Mouse (Mus musculus): ENCODE results near the gene Adcy1. TPM values are rescaled to one million over a fixed set of nuclear protein-coding genes. Genes with fewer than 3 reads are reported as not detected.

Gene Adcy1
- polyA plus RNA-seq, 1 experiment: 2.2 TPM

- Histone ChIP-seq H3K4me3 (ENCODE audit: insufficient read depth, low read length) (no peak within 1 kb of the TSS), H3K27ac (ENCODE audit: insufficient read depth, low read length) (no peak within 1 kb of the TSS), H3K4me1 (ENCODE audit: control insufficient read depth, insufficient read depth, low read length) (no peaks in the 10 kb centered on the region)
- TF ChIP-seq POLR2A (IDR thresholded peaks at IDR 0.05; ENCODE audit: low read depth, low read length) (no peak), CTCF (IDR thresholded peaks at IDR 0.05; ENCODE audit: borderline replicate concordance, insufficient read depth, low read length) (no peak)
Measured at GRCm38 (mm10) chr11:7188469-7188868, 125.2 kb downstream of the Adcy1 start, which contains the start of gene Gm11985. Gene Gm11985 (minus strand): TSS chr11:7188569.

- Histone ChIP-seq H3K4me3 (ENCODE audit: insufficient read depth, low read length) (no peak overlapping the region), H3K27ac (ENCODE audit: insufficient read depth, low read length) (no peak overlapping the region), H3K4me1 (ENCODE audit: control insufficient read depth, insufficient read depth, low read length) (no peaks in the 10 kb centered on the region)
- TF ChIP-seq POLR2A (IDR thresholded peaks at IDR 0.05; ENCODE audit: low read depth, low read length) (no peak), CTCF (IDR thresholded peaks at IDR 0.05; ENCODE audit: borderline replicate concordance, insufficient read depth, low read length) (no peak)
Measured at GRCm38 (mm10) chr11:7192710-7193109, 129.4 kb downstream of the Adcy1 start.

GRCm38 (mm10) chr11:7193134-7193533, 129.8 kb downstream of the Adcy1 start:
- TF ChIP-seq POLR2A (IDR thresholded peaks at IDR 0.05; ENCODE audit: low read depth, low read length) (no peak), CTCF (IDR thresholded peaks at IDR 0.05; ENCODE audit: borderline replicate concordance, insufficient read depth, low read length) (no peak)
- no peak overlapping the region for H3K27ac ChIP-seq (ENCODE audit: insufficient read depth, low read length)
- no peak overlapping the region for H3K4me3 ChIP-seq (ENCODE audit: insufficient read depth, low read length)
- H3K4me1 ChIP-seq (ENCODE audit: control insufficient read depth, insufficient read depth, low read length): no peaks in the 10 kb centered on the region

- Histone ChIP-seq H3K27ac (ENCODE audit: insufficient read depth, low read length) (no peak overlapping the region), H3K4me1 (ENCODE audit: control insufficient read depth, insufficient read depth, low read length) (no peaks in the 10 kb centered on the region), H3K4me3 (ENCODE audit: insufficient read depth, low read length) (no peak overlapping the region)
- TF ChIP-seq CTCF (IDR thresholded peaks at IDR 0.05; ENCODE audit: borderline replicate concordance, insufficient read depth, low read length) (peak; percentile 3; the same call in 1 of the 2 replicates), POLR2A (IDR thresholded peaks at IDR 0.05; ENCODE audit: low read depth, low read length) (no peak)
Measured at GRCm38 (mm10) chr11:7194432-7195311, 131.4 kb downstream of the Adcy1 start.

- TF ChIP-seq POLR2A (IDR thresholded peaks at IDR 0.05; ENCODE audit: low read depth, low read length) (no peak), CTCF (IDR thresholded peaks at IDR 0.05; ENCODE audit: borderline replicate concordance, insufficient read depth, low read length) (no peak)
- Histone ChIP-seq H3K4me1 (ENCODE audit: control insufficient read depth, insufficient read depth, low read length) (no peaks in the 10 kb centered on the region), H3K27ac (ENCODE audit: insufficient read depth, low read length) (no peak overlapping the region), H3K4me3 (ENCODE audit: insufficient read depth, low read length) (no peak overlapping the region)
Measured at GRCm38 (mm10) chr11:7195312-7195685, 132.0 kb downstream of the Adcy1 start.

GRCm38 (mm10) chr11:7197491-7197941, 134.2 kb downstream of the Adcy1 start, which contains the start of gene Igfbp1:
Gene Igfbp1 (plus strand): TSS chr11:7197782.
- H3K27ac ChIP-seq (ENCODE audit: insufficient read depth, low read length): no peak within 1 kb of the TSS
- TF ChIP-seq CTCF (IDR thresholded peaks at IDR 0.05; ENCODE audit: borderline replicate concordance, insufficient read depth, low read length): no peak
- TF ChIP-seq POLR2A (IDR thresholded peaks at IDR 0.05; ENCODE audit: low read depth, low read length): no peak

GRCm38 (mm10) chr11:7198006-7198405, 134.7 kb downstream of the Adcy1 start:
- no peak for TF ChIP-seq POLR2A (IDR thresholded peaks at IDR 0.05; ENCODE audit: low read depth, low read length)
- TF ChIP-seq CTCF (IDR thresholded peaks at IDR 0.05; ENCODE audit: borderline replicate concordance, insufficient read depth, low read length): no peak
- no peaks in the 10 kb centered on the region for H3K4me1 ChIP-seq (ENCODE audit: control insufficient read depth, insufficient read depth, low read length)
- H3K27ac ChIP-seq (ENCODE audit: insufficient read depth, low read length): no peak overlapping the region
- no peak overlapping the region for H3K4me3 ChIP-seq (ENCODE audit: insufficient read depth, low read length)

More at GRCm38 (mm10) chr11:7197491-7197941, 134.2 kb downstream of the Adcy1 start, which contains the start of gene Igfbp1:
- no peak within 1 kb of the TSS for H3K4me3 ChIP-seq (ENCODE audit: insufficient read depth, low read length)
- H3K4me1 ChIP-seq (ENCODE audit: control insufficient read depth, insufficient read depth, low read length): no peaks in the 10 kb centered on the region

- no peak overlapping the region for H3K4me3 ChIP-seq (ENCODE audit: insufficient read depth, low read length)
- TF ChIP-seq POLR2A (IDR thresholded peaks at IDR 0.05; ENCODE audit: low read depth, low read length): no peak
- no peak for TF ChIP-seq CTCF (IDR thresholded peaks at IDR 0.05; ENCODE audit: borderline replicate concordance, insufficient read depth, low read length)
- H3K27ac ChIP-seq (ENCODE audit: insufficient read depth, low read length): no peak overlapping the region
- H3K4me1 ChIP-seq (ENCODE audit: control insufficient read depth, insufficient read depth, low read length): no peaks in the 10 kb centered on the region
Measured at GRCm38 (mm10) chr11:7198481-7199256, 135.4 kb downstream of the Adcy1 start.

GRCm38 (mm10) chr11:7199736-7200392, 136.6 kb downstream of the Adcy1 start:
- Histone ChIP-seq H3K27ac (ENCODE audit: insufficient read depth, low read length) (no peak overlapping the region), H3K4me1 (ENCODE audit: control insufficient read depth, insufficient read depth, low read length) (no peaks in the 10 kb centered on the region), H3K4me3 (ENCODE audit: insufficient read depth, low read length) (no peak overlapping the region)
- TF ChIP-seq CTCF (IDR thresholded peaks at IDR 0.05; ENCODE audit: borderline replicate concordance, insufficient read depth, low read length) (no peak), POLR2A (IDR thresholded peaks at IDR 0.05; ENCODE audit: low read depth, low read length) (no peak)

All from embryonic fibroblast, embryonic 13.5 days (primary cell).